Mouse (Mus musculus) heart, postnatal 0 days (tissue): ENCODE measurements around the gene Olfr456.

ENCODE experiments used
- CTCF ChIP-seq: IDR thresholded peaks from 2 replicates; pipeline ENCODE4 v1.5.1; 2016; ENCODE audit warnings: antibody characterized with exemption, control low read depth, low read depth
- EP300 ChIP-seq: IDR thresholded peaks from 2 replicates; pipeline ENCODE4 v1.6.1; 2016; ENCODE audit warnings: antibody characterized with exemption, low read depth

DNA sequence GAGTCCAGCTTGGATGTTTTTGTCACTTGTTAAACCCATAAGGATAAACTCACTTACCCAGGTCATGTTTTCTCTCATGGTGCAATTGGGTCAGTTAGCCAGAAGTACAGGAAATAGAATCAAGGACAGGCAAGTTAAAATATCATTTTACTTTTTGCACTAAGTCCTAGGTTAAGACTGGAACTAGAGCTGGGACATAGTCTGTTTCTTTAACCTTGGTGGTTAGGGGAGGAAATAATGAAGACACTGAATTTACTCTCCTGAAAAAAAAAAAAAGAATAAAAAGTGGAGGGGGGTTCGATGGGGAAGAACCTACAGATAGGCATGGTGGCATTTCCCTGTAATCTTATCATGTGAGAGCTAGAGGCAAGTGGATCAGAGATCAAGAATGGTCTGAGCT, at the start of gene Olfr456:
- TF ChIP-seq CTCF (no peak), EP300 (no peak)
